Mouse (Mus musculus): Measurements from ENCODE around the gene Rassf3. TPM values are rescaled to one million over a fixed set of nuclear protein-coding genes. Genes with fewer than 3 reads are reported as not detected.

Rassf3 gene
- total RNA-seq (2012; rRNA removed) (5.7 and 7.3 TPM in 2 replicates), total RNA-seq (2014; rRNA removed) (4.0 and 4.1 TPM in 2 replicates), polyA plus RNA-seq (2012; ENCODE audit: insufficient read length, low read depth) (9.0 and 9.9 TPM in 2 replicates)

DNA sequence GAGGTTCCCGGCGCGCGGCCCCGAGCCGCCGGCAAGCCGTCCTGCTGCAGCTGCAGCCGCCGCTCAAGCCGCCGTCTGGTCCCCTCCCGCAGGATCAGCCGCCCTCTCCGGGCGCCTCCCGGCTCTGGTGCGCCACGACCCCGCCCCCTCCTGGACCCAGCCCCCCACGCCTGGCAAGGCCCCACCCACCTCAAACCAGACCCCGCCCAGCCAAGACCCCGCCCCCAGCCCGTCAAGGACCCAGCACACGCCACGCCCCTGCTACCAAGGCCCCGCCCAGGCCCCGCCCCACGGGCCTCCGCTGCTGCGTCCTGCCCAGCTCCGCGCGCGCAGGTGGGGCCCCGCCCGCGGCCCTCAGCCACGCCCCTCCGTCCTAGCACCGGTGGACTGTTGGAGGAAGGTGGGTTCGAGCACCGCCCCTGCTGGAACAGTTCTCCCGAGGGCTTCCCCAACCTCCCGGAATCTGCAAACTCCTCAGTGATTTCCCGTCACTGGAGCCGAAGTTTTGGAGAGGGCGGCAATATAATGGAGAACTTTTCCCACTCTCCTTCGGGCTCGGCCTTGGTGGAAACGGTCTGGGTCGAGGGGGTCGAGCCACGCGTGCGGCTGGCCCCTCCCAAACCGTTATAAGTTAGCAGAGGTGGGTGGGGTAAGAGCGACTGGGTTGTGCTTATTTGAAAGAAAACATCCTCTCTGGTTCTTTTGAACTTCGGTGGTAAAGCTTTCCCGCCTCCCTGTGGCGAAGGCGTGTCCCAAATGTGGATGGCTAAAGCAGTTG, at the start of gene Rassf3:
Rassf3 (minus strand) TSS at position 158 of the 778 bp plus-strand sequence.
- Histone ChIP-seq H3K79me2 (replicated peaks; ENCODE audit: control insufficient read depth, extremely low read depth, insufficient read depth, poor library complexity, severe bottlenecking) (peaks cover 29% of the 10 kb centered on the region), H3K9me3 (replicated peaks; ENCODE audit: low read length) (no peaks in the 10 kb centered on the region), H3K9ac (ENCODE audit: insufficient read depth, low read depth) (peak within 1 kb of the TSS; percentile 56), H3K27ac (ENCODE audit: insufficient read depth, low read depth) (peak within 1 kb of the TSS; percentile 7; the same call in 1 of the 2 replicates), H3K4me3 (replicated peaks in 1 of 3; ENCODE audit: low read depth in 2 of 3, low read length in 2 of 3, poor library complexity in 1 of 3) (peak within 1 kb of the TSS; percentile 73 to 80 (median 76)), H3K4me1 (ENCODE audit: control insufficient read depth in 1 of 2, insufficient read depth in 2 of 2) (peaks cover 7 to 46% of the 10 kb centered on the region in 2 experiments), H3K4me2 (ENCODE audit: insufficient read depth, low read depth, poor library complexity, severe bottlenecking) (peak within 1 kb of the TSS; percentile 99), H3K27me3 (replicated peaks) (no peaks in the 10 kb centered on the region), H3K36me3 (replicated peaks in 1 of 2; ENCODE audit: control insufficient read depth in 1 of 2, insufficient read depth in 1 of 2, low read length in 1 of 2) (no peaks in the 10 kb centered on the region)
- in situ Hi-C loops (cut with MboI; ENCODE audit: low pct_ligation_motif_present, low pct_unique_long_range_greater_than_20kb, low sequenced_read_pairs) = no loop called here
- dilution Hi-C loops (cut with MboI; ENCODE audit: extremely low pct_ligation_motif_present, extremely low pct_unique_long_range_greater_than_20kb, low sequenced_read_pairs) = no loop called here
- peak; percentile 93 for DNase-seq (ENCODE audit: extremely low read depth)
- TF ChIP-seq NELFE (IDR thresholded peaks at IDR 0.05; ENCODE audit: low read depth, low read length) = 0 out of 2 replicates have a peak, but pooled peaks have one; percentile 33
- 0 out of 2 replicates have a peak, but pooled peaks have one; percentile 28 for TF ChIP-seq E2F4 (IDR thresholded peaks at IDR 0.05; ENCODE audit: insufficient replicate concordance, low read depth, low read length)
- 0 out of 2 replicates have a peak, but pooled peaks have one; percentile 22 for TF ChIP-seq MYC (IDR thresholded peaks at IDR 0.05; ENCODE audit: low read depth, low read length)
- TF ChIP-seq TCF12 (IDR thresholded peaks at IDR 0.05; ENCODE audit: low read depth, low read length) = no peak; the same call in 1 of the 2 replicates
- 0 out of 2 replicates have a peak, but pooled peaks have one; percentile 21 for TF ChIP-seq TBP (conservative IDR thresholded peaks at IDR 0.05; ENCODE audit: low read depth, low read length)
- TF ChIP-seq RAD21 (IDR thresholded peaks at IDR 0.05; ENCODE audit: low read depth, low read length) = peak; percentile 23
- no peak for TF ChIP-seq ZC3H11A (IDR thresholded peaks at IDR 0.05; ENCODE audit: low read depth, low read length)
- no peak for TF ChIP-seq MAX (IDR thresholded peaks at IDR 0.05; ENCODE audit: low read length)
- TF ChIP-seq CHD2 (IDR thresholded peaks at IDR 0.05; ENCODE audit: low read length) = no peak
- 0 out of 2 replicates have a peak, but pooled peaks have one; percentile 32 for TF ChIP-seq MEF2A (IDR thresholded peaks at IDR 0.05; ENCODE audit: borderline replicate concordance, low read depth, low read length)
- no peak for TF ChIP-seq USF1 (IDR thresholded peaks at IDR 0.05; ENCODE audit: low read depth, low read length)
- TF ChIP-seq SIN3A (IDR thresholded peaks at IDR 0.05; ENCODE audit: low read length) = peak; percentile 37; the same call in 1 of the 2 replicates
- TF ChIP-seq MAZ (IDR thresholded peaks at IDR 0.05; ENCODE audit: low read depth, low read length) = peak; percentile 15; the same call in 1 of the 2 replicates
- peak; percentile 70 for TF ChIP-seq POLR2A (IDR thresholded peaks at IDR 0.05; ENCODE audit: low read depth, low read length)
- peak in 1 of 2 experiments; percentile 21; a peak in 1 of 4 replicates for TF ChIP-seq CTCF (conservative IDR thresholded peaks at IDR 0.05 in 1 of 2, IDR thresholded peaks at IDR 0.05 in 1 of 2; ENCODE audit: low read depth in 2 of 2, low read length in 2 of 2)
- TF ChIP-seq NRF1 (IDR thresholded peaks at IDR 0.05; ENCODE audit: low read depth, low read length) = peak; percentile 82

DNA sequence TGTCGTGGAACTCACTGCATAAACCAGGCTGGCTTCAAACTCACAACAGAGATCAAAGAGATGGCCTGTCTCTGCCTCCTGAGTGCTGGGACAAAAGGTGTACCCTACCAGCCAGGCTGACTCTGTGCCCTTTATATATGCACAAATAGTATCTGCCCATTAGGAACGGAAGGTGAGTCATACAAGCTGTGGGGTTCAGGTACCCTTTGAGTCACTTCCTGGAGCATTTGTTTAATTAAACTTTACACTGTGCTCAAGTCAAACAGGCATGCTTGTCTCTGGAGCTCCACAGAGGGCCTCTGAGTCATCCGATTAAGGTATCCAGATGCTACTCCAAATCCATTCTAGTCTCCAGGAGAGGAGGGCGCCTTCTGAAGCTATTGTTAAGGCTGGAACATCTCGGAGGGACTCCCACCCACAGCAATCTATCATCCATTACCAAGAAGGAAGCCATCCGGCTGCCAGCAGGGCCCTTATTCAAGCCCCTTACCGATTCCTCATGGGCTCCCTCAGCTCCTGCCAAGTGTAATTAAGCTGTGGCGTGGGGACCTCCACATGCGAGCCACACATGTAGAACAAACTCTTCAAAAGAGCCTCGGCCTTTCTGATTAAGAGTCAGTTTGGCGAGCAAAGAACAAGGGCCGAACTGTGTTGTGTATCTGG, 44.9 kb upstream of the Rassf3 start:
- Histone ChIP-seq H3K4me3 (replicated peaks in 1 of 3; ENCODE audit: low read depth in 2 of 3, low read length in 2 of 3, poor library complexity in 1 of 3) (no peak overlapping the region), H3K27ac (ENCODE audit: insufficient read depth, low read depth) (no peak overlapping the region), H3K4me2 (ENCODE audit: insufficient read depth, low read depth, poor library complexity, severe bottlenecking) (no peak overlapping the region), H3K4me1 (ENCODE audit: control insufficient read depth in 1 of 2, insufficient read depth in 2 of 2) (peaks cover 1 to 21% of the 10 kb centered on the region in 2 experiments; a peak in 2 of 4 replicates), H3K79me2 (replicated peaks; ENCODE audit: control insufficient read depth, extremely low read depth, insufficient read depth, poor library complexity, severe bottlenecking) (no peaks in the 10 kb centered on the region), H3K9ac (ENCODE audit: insufficient read depth, low read depth) (no peak overlapping the region), H3K27me3 (replicated peaks) (no peaks in the 10 kb centered on the region), H3K9me3 (replicated peaks; ENCODE audit: low read length) (no peaks in the 10 kb centered on the region), H3K36me3 (replicated peaks in 1 of 2; ENCODE audit: control insufficient read depth in 1 of 2, insufficient read depth in 1 of 2, low read length in 1 of 2) (no peaks in the 10 kb centered on the region)
- no peak for DNase-seq (ENCODE audit: extremely low read depth)
- dilution Hi-C loops (cut with MboI; ENCODE audit: extremely low pct_ligation_motif_present, extremely low pct_unique_long_range_greater_than_20kb, low sequenced_read_pairs) = no loop called here
- TF ChIP-seq SMC3 (IDR thresholded peaks at IDR 0.05; ENCODE audit: low read depth, low read length) (no peak), MAFK (IDR thresholded peaks at IDR 0.05; ENCODE audit: insufficient replicate concordance, low read length) (no peak), CTCF (conservative IDR thresholded peaks at IDR 0.05 in 1 of 2, IDR thresholded peaks at IDR 0.05 in 1 of 2; ENCODE audit: low read depth in 2 of 2, low read length in 2 of 2) (no peak), POLR2A (IDR thresholded peaks at IDR 0.05; ENCODE audit: low read depth, low read length) (no peak), RCOR1 (conservative IDR thresholded peaks at IDR 0.05; ENCODE audit: low read depth, low read length) (no peak), ELF1 (IDR thresholded peaks at IDR 0.05; ENCODE audit: low read depth, low read length) (no peak), ZNF384 (IDR thresholded peaks at IDR 0.05; ENCODE audit: low read depth, low read length) (no peak)
- in situ Hi-C loops (cut with MboI; ENCODE audit: low pct_ligation_motif_present, low pct_unique_long_range_greater_than_20kb, low sequenced_read_pairs) = no loop called here

Measured in CH12.LX (cell line).